Mouse (Mus musculus): Measurements from ENCODE around the gene Eef1akmt4.

DNA sequence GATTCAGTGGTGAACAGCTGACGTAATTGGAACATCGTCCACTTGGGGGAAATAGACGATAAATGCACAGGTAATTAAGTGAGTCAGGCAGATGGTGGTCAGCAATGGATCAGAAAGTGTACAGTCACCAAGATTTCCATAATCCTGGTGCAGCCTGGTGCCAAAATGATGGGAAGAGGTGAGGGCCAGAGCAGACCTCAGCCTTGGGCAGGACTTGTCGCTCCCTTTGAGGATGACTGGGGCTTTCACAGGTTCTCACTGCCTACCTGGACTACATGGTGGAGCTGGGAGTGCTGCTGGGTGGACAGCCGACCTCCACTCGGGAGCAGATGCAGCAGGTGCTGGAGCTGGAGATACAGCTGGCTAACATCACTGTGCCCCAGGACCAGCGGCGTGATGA, 26.0 kb downstream of the Eef1akmt4 start:
- TF ChIP-seq POLR2A (IDR thresholded peaks at IDR 0.05; ENCODE audit: low read depth, low read length): no peak
- no peak for TF ChIP-seq CTCF (IDR thresholded peaks at IDR 0.05; ENCODE audit: extremely low read depth, insufficient read depth, insufficient read length, insufficient replicate concordance)
